Mouse (Mus musculus): Measurements from ENCODE around the gene Prdm16. TPM values are rescaled to one million over a fixed set of nuclear protein-coding genes. Genes with fewer than 3 reads are reported as not detected.
A peak's percentile ranks its signal among the peaks of the same experiment; 100 is the strongest.

Prdm16 gene
- polyA plus RNA-seq, 1 experiment from 2014 or later: 17.5 TPM

DNA sequence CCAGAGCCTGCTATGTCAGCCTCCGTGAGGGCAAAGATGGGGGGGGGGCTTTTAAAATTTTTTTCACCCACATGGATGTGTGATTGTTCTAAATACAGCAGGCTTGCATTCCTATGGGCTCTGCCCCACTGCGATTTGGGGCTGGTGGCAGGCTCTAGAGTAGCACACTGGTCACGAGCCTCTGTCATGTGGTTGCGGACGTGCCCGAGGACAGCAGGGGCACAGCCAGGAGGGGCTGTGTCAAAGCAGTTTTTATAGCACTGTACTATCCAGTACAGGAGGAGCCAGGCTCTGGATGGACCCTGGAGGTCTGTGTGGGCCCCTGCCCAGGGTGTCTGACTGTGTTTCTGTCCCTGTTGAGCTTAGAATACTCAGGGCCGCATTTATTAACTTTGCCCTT is 306.7 kb downstream of the Prdm16 start:
- H3K27ac ChIP-seq: no peak overlapping the region
- H3K9ac ChIP-seq: no peak overlapping the region
- no peaks in the 10 kb centered on the region; the same call in 1 of the 2 replicates for H3K27me3 ChIP-seq
- H3K4me2 ChIP-seq: no peak overlapping the region
- H3K9me3 ChIP-seq: no peaks in the 10 kb centered on the region
- H3K36me3 ChIP-seq: peaks cover 14% of the 10 kb centered on the region
- WGBS: 81% methylated on average over 7 of the region's 7 CpGs
- peaks cover 15% of the 10 kb centered on the region for H3K4me1 ChIP-seq
- ATAC-seq (ENCODE audit: insufficient number of reproducible peaks, low FRiP score, low TSS enrichment, low read depth): 0 out of 2 replicates have a peak, but pooled peaks have one; percentile 3
- no peak overlapping the region for H3K4me3 ChIP-seq

DNA sequence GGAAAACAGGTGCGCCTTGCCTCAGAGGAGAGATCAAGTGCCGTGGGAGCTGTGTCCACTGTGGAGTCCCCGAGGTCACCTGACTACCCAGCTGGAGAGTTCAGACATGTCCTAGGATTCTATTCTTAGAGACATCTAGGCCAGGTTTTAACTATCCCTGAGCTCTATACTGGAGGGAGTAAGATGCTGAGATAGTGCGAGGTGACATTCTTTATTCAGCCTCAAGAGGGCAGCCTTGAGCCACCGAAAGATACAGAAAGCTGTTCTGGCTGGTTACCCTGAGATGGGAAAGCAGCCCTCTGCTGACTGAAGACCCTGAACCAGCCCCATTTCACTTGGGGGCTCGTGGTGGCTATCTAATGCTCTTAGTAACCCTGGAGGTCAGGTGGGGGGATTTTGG is 307.8 kb downstream of the Prdm16 start:
- ATAC-seq (ENCODE audit: insufficient number of reproducible peaks, low FRiP score, low TSS enrichment, low read depth): no peak
- Histone ChIP-seq H3K27ac (no peak overlapping the region), H3K9ac (no peak overlapping the region), H3K4me3 (no peak overlapping the region), H3K27me3 (no peaks in the 10 kb centered on the region; the same call in 1 of the 2 replicates), H3K9me3 (no peaks in the 10 kb centered on the region), H3K4me2 (no peak overlapping the region), H3K36me3 (peaks cover 14% of the 10 kb centered on the region), H3K4me1 (peaks cover 15% of the 10 kb centered on the region)
- 9% methylated on average over 6 of the region's 6 CpGs for WGBS

DNA sequence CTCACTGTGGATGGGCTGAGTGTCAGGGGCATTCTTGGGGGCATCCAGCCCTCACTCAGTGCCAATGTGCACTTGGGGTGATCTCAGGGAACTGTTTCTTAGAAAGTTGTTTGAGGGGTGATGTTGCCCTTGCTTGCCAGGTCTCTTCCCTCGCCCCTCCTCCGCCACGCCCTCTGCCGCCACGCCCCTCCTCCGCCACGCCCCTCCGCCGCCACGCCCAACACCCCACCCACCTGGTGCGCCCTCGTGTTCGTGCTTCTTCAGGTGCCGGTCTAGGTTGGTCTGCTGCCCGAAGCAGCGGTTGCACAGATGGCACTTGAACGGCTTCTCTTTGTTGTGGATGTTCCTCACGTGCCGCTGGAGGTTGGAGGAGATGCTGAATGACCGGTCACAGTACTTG is 308.2 kb downstream of the Prdm16 start:
- ATAC-seq (ENCODE audit: insufficient number of reproducible peaks, low FRiP score, low TSS enrichment, low read depth): no peak; the same call in 1 of the 2 replicates
- H3K9ac ChIP-seq: no peak overlapping the region
- no peak overlapping the region for H3K27ac ChIP-seq
- H3K36me3 ChIP-seq: peaks cover 18% of the 10 kb centered on the region
- H3K27me3 ChIP-seq: no peaks in the 10 kb centered on the region; the same call in 1 of the 2 replicates
- H3K4me2 ChIP-seq: no peak overlapping the region
- H3K4me1 ChIP-seq: peaks cover 15% of the 10 kb centered on the region
- no peaks in the 10 kb centered on the region for H3K9me3 ChIP-seq
- H3K4me3 ChIP-seq: no peak overlapping the region
- WGBS: 10% methylated on average over 19 of the region's 20 CpGs

DNA sequence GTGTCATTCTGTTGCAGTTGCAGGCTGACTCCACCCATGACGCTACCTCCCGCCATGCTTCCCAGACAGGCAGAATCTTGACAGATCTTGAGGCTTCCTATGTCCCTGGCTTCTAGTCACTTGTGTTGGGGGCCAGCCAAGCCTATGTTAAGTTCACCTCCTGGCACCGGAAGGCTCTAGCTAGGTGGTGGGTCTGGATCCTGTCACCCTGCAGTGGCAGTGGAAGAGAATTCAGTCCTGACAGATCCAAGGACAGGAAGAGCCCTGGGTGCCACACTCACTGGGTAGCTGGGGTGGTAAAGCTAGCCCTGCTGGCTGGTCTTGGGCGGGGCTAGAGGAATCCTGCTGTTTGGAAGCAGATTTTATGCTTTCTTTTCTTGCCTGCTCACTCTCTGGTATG is 311.3 kb downstream of the Prdm16 start:
- Histone ChIP-seq H3K27ac (no peak overlapping the region), H3K36me3 (peaks cover 36% of the 10 kb centered on the region)
- 69% methylated on average over 4 of the region's 4 CpGs for WGBS

DNA sequence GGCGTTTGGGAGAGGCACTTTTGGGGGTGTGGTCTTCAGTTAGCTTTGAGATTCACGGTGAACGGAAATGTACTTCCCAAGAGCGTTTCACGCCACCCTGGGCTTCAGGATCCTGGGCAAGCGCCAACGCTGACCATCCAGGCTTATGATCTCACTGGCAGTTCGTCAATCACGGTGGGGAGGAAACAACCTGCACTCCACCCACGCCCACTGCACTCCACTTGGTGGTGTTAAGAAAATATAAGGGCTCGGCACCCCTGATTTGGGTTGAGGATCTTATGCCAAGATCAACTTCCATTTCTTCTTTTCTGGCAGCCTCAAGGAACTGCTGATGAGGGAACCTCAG is 323.1 kb downstream of the Prdm16 start:
- H3K9ac ChIP-seq: no peak overlapping the region
- no peaks in the 10 kb centered on the region for H3K9me3 ChIP-seq
- 0 out of 2 replicates have a peak, but pooled peaks have one; percentile 33 for ATAC-seq (ENCODE audit: insufficient number of reproducible peaks, low FRiP score, low TSS enrichment, low read depth)
- H3K4me1 ChIP-seq: peaks cover 6% of the 10 kb centered on the region; the same call in 1 of the 2 replicates
- peaks cover 3% of the 10 kb centered on the region; the same call in 1 of the 2 replicates for H3K36me3 ChIP-seq
- H3K4me2 ChIP-seq: no peak overlapping the region
- H3K27ac ChIP-seq: peak overlapping the region; percentile 79
- WGBS: 58% methylated on average over 11 of the region's 11 CpGs
- H3K4me3 ChIP-seq: no peak overlapping the region
- no peaks in the 10 kb centered on the region for H3K27me3 ChIP-seq

More for the DNA sequence above, 311.3 kb downstream of the Prdm16 start:
- Histone ChIP-seq H3K4me2 (no peak overlapping the region), H3K9ac (no peak overlapping the region), H3K4me3 (no peak overlapping the region), H3K4me1 (peaks cover 10% of the 10 kb centered on the region), H3K27me3 (no peaks in the 10 kb centered on the region), H3K9me3 (no peaks in the 10 kb centered on the region)
- no peak for ATAC-seq (ENCODE audit: insufficient number of reproducible peaks, low FRiP score, low TSS enrichment, low read depth)

DNA sequence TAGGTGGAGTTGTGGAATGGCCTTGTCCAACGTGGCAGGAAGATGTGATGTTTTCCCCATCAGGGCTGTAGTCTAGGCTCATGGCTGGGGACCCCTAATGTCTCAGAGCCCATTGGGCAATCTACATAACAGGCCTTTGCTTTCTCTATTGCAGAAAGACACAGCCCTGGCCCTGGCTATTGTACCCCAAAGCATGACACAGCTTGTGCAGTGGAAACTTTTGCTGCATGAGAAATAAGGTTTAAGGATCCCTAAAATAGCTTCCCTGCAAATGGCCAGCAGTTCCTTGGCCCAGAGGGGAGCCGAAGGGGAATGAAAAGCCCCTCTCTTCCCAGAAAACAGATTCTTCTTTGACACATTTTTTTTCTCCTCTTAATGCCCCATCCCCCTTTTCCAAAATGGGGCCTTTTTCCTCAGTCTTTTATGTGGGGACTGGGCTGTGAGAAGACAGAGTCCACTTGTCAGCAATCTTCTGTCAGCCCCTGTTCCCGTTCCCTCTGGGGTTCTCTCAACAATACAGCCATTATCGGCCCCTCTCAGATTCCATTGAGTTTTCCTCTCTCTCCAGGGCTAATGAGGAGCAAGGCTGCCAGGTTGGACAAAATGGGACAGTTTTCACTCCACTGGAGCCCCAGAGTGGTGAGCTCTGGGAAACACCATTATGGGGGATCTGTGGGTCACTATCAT is 323.6 kb downstream of the Prdm16 start:
- peaks cover 6% of the 10 kb centered on the region; the same call in 1 of the 2 replicates for H3K4me1 ChIP-seq
- no peaks in the 10 kb centered on the region for H3K9me3 ChIP-seq
- 44% methylated on average over 4 of the region's 4 CpGs for WGBS
- H3K36me3 ChIP-seq: no peaks in the 10 kb centered on the region
- H3K9ac ChIP-seq: no peak overlapping the region
- H3K4me3 ChIP-seq: no peak overlapping the region
- ATAC-seq (ENCODE audit: insufficient number of reproducible peaks, low FRiP score, low TSS enrichment, low read depth): peak; percentile 42; the same call in 1 of the 2 replicates
- H3K27me3 ChIP-seq: no peaks in the 10 kb centered on the region
- H3K27ac ChIP-seq: peak overlapping the region; percentile 79
- H3K4me2 ChIP-seq: no peak overlapping the region

DNA sequence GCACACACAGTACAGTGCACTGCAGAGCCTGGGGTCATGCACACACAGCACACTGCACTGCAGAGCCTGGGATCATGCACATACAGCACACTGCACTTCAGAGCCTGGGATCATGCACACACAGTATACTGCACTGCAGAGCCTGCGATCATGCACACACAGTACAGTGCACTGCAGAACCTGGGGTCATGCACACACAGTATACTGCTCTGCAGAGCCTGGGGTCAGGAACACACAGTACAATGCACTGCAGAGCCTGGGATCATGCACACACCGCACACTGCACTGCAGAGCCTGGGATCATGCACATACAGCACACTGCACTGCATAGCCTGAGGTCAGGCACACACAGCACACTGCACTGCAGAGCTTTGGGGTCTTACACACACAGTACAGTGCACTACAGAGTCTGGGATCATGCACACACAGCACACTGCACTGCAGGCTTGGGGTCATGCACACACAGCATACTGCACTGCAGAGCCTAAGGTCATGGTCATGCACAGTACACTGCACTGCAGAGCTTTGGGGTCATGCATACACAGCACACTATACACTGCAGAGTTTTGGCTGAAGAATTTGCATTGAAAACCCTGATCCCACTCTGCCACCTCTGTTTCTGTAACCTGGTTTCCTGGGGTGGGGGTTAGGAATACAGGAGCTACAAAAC is 324.4 kb downstream of the Prdm16 start:
- WGBS: 93% methylated on average over 2 of the region's 2 CpGs
- H3K4me1 ChIP-seq: peaks cover 6% of the 10 kb centered on the region; the same call in 1 of the 2 replicates
- H3K36me3 ChIP-seq: no peaks in the 10 kb centered on the region
- H3K27me3 ChIP-seq: no peaks in the 10 kb centered on the region
- H3K4me3 ChIP-seq: no peak overlapping the region
- ATAC-seq (ENCODE audit: insufficient number of reproducible peaks, low FRiP score, low TSS enrichment, low read depth): no peak
- H3K9ac ChIP-seq: no peak overlapping the region
- H3K4me2 ChIP-seq: no peak overlapping the region
- H3K27ac ChIP-seq: peak overlapping the region; percentile 79
- H3K9me3 ChIP-seq: no peaks in the 10 kb centered on the region

DNA sequence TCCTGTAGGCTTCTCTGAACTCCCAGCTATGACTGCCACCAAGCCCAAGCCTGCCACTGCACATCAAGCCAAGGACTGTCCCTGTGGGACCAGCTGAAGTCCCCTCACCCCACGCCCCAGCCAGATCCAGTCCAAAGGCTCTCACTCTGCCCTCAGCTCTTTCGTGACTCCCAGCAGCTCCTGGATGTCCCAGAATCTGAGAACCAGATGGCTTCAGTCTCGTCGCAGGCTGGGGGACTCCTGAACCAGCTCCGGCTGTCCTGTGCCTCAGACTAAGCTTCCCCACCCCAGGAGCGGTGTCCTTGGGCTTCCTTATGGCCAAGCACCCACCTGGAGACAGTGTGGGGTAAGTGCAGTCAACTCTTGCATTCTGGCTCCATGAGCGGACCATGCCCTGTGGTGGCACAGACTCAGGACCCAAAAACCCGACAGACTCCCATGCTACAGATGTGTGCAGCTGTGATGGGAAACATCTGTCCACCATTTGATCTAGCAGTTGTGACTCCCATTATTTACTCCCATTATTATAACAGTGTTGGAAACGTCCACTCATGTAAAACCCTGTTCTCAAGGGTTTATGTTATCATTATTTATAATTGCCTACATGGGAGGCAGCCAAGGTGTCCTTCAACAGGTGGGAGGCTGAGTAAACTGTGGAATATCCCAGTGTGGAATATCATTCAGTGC is 326.0 kb downstream of the Prdm16 start:
- no peak overlapping the region for H3K27ac ChIP-seq
- no peaks in the 10 kb centered on the region for H3K27me3 ChIP-seq
- H3K9ac ChIP-seq: no peak overlapping the region
- WGBS: 65% methylated on average over 9 of the region's 9 CpGs
- no peak overlapping the region for H3K4me3 ChIP-seq
- H3K4me1 ChIP-seq: peaks cover 6% of the 10 kb centered on the region; the same call in 1 of the 2 replicates
- no peaks in the 10 kb centered on the region for H3K36me3 ChIP-seq
- H3K4me2 ChIP-seq: no peak overlapping the region
- H3K9me3 ChIP-seq: no peaks in the 10 kb centered on the region
- ATAC-seq (ENCODE audit: insufficient number of reproducible peaks, low FRiP score, low TSS enrichment, low read depth): no peak

DNA sequence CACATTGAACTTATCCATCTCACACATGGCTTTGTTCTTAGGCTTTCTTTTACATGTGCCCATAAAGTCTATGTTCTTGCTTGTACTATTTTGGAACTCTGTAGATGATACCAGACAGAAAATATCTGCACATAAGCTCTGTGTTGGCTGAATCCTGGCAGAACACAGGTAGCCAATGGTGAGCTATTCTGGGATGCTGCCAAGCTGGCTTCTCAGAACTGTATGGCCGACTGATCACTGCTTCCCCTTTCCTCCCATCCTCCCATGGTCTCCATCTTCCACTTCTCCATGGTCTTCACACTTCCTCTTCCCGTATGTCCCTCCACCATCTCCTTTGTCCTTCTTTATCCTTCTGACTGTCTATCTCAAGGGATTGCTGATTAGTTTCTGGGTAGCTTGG is 327.5 kb downstream of the Prdm16 start:
- H3K4me1 ChIP-seq: peaks cover 6% of the 10 kb centered on the region; the same call in 1 of the 2 replicates
- no peaks in the 10 kb centered on the region for H3K27me3 ChIP-seq
- H3K36me3 ChIP-seq: no peaks in the 10 kb centered on the region
- no peaks in the 10 kb centered on the region for H3K9me3 ChIP-seq
- H3K9ac ChIP-seq: no peak overlapping the region
- H3K4me2 ChIP-seq: no peak overlapping the region
- no peak for ATAC-seq (ENCODE audit: insufficient number of reproducible peaks, low FRiP score, low TSS enrichment, low read depth)
- H3K27ac ChIP-seq: no peak overlapping the region
- WGBS: 76% methylated on average over 2 of the region's 2 CpGs
- no peak overlapping the region for H3K4me3 ChIP-seq

DNA sequence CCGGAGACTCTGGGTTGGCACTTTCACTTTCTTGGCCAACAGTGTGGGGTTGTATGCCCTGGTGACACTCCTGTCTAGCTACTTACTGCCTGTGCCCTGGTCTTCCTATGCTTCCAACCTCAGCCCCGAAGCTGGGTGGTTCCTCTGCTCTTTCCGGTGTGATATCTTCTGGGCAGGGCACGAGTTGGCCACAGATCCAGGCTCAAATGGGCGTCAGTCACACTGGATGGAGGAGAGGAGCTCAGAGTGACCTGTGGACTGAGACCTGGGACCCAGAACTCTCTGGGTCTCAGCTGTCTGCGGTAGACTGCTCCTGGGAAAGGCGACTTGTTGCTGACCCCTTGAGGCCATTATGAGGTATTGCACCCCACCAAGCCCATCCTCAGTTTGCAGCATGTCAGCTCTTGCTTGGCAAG is 335.2 kb downstream of the Prdm16 start, which contains the start of gene Arhgef16:
Gene Arhgef16, minus strand, starts transcription at position 211 of the 416 bp plus-strand sequence.
- Histone ChIP-seq H3K27me3 (peaks cover 39% of the 10 kb centered on the region), H3K4me2 (no peak within 1 kb of the TSS), H3K9me3 (no peaks in the 10 kb centered on the region), H3K9ac (no peak within 1 kb of the TSS), H3K36me3 (no peaks in the 10 kb centered on the region), H3K27ac (no peak within 1 kb of the TSS), H3K4me1 (peaks cover 16% of the 10 kb centered on the region), H3K4me3 (0 out of 2 replicates have a peak within 1 kb of the TSS, but pooled peaks have one; percentile 50)
- 24% methylated on average over 7 of the region's 7 CpGs for WGBS
- ATAC-seq (ENCODE audit: insufficient number of reproducible peaks, low FRiP score, low TSS enrichment, low read depth): no peak

DNA sequence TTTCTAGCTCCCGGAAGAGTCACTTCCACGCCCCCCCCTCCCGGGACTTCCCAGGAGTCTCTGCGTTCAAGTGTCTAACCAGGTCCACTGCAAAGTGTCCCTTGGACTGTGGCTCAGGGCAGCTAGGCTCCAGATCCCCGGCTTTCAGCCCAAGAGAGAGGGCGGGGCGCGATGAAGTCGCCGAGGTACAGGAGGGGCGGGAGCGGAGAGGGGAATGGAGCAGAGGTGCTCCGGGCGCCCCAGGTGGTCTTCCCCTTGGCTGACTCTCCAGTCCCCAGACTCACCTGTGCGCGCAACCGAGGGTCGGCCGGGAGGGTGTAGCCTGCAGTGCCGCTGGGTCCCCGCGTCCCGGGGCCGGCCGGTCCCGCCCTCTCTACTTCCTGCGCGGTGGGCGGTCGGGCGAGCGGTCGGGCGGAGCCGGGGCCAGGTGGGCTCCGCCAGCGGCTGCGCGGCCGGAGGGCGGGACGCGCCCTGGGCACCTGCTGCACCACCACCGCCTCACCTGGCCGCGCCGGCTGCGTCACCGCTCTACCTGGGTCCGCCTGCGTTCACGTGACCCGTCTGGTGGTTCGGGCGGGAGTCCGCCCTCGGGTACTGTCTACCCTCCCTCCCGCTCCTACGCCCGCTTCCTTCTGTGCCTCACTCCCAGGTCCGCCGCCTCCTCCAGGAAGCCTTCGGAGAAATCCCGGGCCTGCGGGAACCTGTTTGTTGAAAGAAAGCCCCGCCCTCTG is 337.0 kb downstream of the Prdm16 start:
- peak overlapping the region; percentile 2; the same call in 1 of the 2 replicates for H3K9ac ChIP-seq
- no peak overlapping the region for H3K27ac ChIP-seq
- under 1% methylated on average over 59 of the region's 66 CpGs for WGBS
- ATAC-seq (ENCODE audit: insufficient number of reproducible peaks, low FRiP score, low TSS enrichment, low read depth): peak; percentile 30; the same call in 1 of the 2 replicates
- no peaks in the 10 kb centered on the region for H3K36me3 ChIP-seq
- peaks cover 16% of the 10 kb centered on the region for H3K4me1 ChIP-seq
- no peaks in the 10 kb centered on the region for H3K9me3 ChIP-seq
- H3K4me3 ChIP-seq: peak overlapping the region; percentile 50
- peak overlapping the region; percentile 93 for H3K4me2 ChIP-seq
- H3K27me3 ChIP-seq: peaks cover 39% of the 10 kb centered on the region

All from limb, embryonic 15.5 days (tissue).